Mouse (Mus musculus) gastrocnemius, postnatal 25 days (tissue): ENCODE measurements around the gene Snrpn. TPM values are rescaled to one million over a fixed set of nuclear protein-coding genes. Genes with fewer than 3 reads are reported as not detected.
"Not testable (repeated sequence)": the region's sequence is repeated elsewhere in the genome, so short reads cannot be mapped to it uniquely, and the experiment has no call there.

ENCODE experiments used
- DNase-seq: peaks from one replicate; pipeline ENCODE4 v3.0.0; 2022
- long read RNA-seq, 2 experiments: library from polyadenylated mRNA; stranded (forward); transcript quantifications; one replicate each; pipeline ENCODE4 v2.0.0; 2021
- total RNA-seq, 2 experiments: library from RNA; stranded (reverse); gene quantifications; 1 replicate in 1 of 2; 2 replicates in 1 of 2; pipeline ENCODE4 v1.2.3; 2021

Snrpn gene
- total RNA-seq, result 10 to 100 TPM; 44.1 to 50.6 TPM
- long read RNA-seq, experiment 1, transcript Snrpn-201 (10 exons, 1,932 nt), result major isoform, 116 of 134 reads
- long read RNA-seq, experiment 1, partial matches to known transcripts, result 8 of 134 reads
- long read RNA-seq, experiment 1, other reads (novel, unspliced or antisense), result 10 of 134 reads
- long read RNA-seq, experiment 2, transcript Snrpn-201 (10 exons, 1,932 nt), result major isoform, 111 of 127 reads
- long read RNA-seq, experiment 2, partial matches to known transcripts, result 2 of 127 reads
- long read RNA-seq, experiment 2, other reads (novel, unspliced or antisense), result 14 of 127 reads

- DNase-seq, result no peak
Measured at GRCm38 (mm10) chr7:60139742-60140480, at the start of gene Snrpn. TSS of gene Snrpn (minus strand) at chr7:60140219.

- DNase-seq, result no peak
Measured at GRCm38 (mm10) chr7:60170250-60171185, 30.5 kb upstream of the Snrpn start.

DNA sequence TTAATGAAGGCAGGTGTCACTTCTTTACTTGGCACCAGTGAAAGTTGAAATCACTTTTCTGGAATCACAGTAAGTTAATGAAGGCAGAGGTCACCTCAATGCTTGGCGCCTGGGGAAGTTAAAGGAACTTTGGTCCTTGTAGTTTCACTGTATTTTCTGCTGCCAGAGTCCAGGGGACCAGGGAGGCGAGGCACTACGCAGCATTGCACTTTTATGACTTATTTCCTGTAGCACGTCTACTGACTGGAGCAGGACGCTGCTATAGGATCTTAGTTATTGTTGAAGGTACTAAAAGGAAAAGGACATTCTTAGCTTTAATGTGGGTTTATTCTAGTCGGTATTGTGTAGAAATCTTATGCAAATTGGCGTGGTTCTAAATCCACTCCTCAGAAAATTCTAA lies 14.7 kb downstream of the Snrpn start:
- DNase-seq, result no peak

GRCm38 (mm10) chr7:60123086-60123624 lies 16.9 kb downstream of the Snrpn start:
- not testable (repeated sequence) for DNase-seq

DNA sequence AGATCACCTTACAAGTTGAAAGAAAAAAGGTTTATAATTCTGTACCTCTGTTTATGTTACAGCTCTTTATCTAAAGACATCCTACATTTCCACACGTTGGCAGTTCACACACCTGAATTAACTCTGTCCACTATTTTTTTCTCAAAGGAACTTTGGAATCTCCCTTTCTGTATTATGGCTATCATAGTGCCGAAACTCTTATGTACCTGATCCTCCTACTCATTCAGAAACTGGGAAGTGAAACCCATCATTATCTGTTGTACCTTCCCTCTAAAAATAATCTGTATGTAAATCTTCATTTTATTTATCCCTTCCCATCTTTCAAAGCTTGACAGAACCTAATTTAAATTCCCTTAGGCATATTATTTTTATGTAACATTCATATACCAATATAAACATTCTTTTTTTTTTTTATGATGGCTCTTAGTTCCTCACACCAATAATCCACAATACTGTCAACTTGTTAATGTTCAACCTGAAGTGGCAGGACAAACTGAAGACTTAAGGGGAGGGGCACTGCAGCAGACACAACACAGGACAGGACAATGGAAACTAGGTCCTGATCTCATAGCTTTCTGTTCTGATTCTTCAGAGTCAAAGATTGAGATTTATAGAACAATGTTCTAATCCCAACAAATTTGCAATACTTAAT lies 17.5 kb downstream of the Snrpn start:
- DNase-seq, result no peak

GRCm38 (mm10) chr7:60097154-60097859 lies 42.7 kb downstream of the Snrpn start:
- no peak for DNase-seq

GRCm38 (mm10) chr7:60076301-60076700 lies 63.7 kb downstream of the Snrpn start:
- DNase-seq, result no peak

DNA sequence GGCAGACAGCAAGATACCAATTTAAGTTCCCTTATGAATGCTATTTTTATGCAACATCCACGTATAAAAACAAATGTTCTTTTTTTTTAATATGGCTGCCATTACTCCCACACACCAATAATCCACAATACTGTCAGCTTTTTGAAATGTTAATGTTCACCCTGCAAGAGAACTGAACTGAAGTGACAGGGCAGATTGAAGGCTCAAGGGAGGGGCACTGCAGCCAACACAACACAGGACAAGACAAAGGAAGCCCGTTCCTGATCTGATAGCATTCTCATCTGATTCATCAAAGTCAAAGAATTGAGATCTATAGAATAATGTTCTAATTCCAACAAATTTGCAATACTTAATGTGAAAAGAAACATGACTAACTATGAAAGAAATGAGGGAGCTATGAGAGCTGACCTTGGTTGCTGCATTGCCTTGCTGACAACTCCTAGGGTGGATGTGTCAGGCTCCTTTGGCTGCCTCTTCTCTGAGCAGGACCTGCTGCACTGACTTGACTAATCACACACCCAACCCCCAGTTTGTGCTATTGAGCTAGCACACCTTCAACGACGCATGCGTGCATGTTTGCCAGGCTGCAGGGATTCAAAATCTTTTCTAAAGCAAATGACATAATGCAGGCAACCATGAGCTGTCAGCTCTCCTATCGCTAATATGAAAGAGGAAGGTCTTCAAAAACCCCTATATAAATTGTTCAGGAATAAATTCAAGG lies 92.4 kb downstream of the Snrpn start:
- no peak for DNase-seq

GRCm38 (mm10) chr7:60013186-60013585 lies 126.8 kb downstream of the Snrpn start:
- DNase-seq, result no peak

- DNase-seq, result no peak
Measured at GRCm38 (mm10) chr7:60007727-60008360, 132.2 kb downstream of the Snrpn start.

- no peak for DNase-seq
Measured at GRCm38 (mm10) chr7:60006262-60006661, 133.8 kb downstream of the Snrpn start.

DNA sequence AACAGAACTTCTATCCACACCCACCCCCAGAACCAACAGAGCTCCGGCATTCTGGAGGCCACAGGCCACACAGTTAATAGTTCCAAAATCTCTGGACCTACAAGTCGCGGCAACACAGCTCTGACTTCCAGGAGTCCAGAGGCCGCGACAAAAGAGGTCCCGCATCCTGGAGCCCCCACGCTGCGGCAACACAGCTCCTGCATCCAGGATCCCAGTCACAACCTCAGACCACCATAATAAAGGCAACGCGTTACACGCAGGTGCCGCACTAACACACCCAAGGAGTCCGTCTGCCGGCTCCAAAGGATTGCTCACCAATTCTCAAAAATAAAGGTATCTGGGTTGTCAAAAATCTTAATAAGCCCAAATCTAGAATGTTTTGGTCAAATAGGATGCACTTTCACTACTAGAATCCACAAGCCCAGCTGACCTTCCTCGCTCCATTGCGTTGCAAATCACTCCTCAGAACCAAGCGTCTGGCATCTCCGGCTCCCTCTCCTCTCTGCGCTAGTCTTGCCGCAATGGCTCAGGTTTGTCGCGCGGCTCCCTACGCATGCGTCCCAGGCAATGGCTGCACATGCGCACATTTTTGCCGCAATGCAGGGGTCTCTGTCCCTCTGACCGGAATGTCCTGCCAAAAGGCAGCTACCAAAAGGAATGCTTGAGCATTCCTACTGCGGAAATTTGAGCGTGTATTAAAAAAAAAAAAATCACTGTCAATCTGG lies 135.3 kb downstream of the Snrpn start, which contains the start of the genes Snurf and Gm38393:
Gene Snurf, minus strand, starts transcription at position 444 of the 725 bp plus-strand sequence.
Gene Gm38393, minus strand, starts transcription at position 459 of the 725 bp plus-strand sequence.
- DNase-seq, result peak; percentile 40

- no peak for DNase-seq
Measured at GRCm38 (mm10) chr7:60003921-60004605, 136.0 kb downstream of the Snrpn start.

- no peak for DNase-seq
Measured at GRCm38 (mm10) chr7:60003006-60003865, 136.8 kb downstream of the Snrpn start.

DNA sequence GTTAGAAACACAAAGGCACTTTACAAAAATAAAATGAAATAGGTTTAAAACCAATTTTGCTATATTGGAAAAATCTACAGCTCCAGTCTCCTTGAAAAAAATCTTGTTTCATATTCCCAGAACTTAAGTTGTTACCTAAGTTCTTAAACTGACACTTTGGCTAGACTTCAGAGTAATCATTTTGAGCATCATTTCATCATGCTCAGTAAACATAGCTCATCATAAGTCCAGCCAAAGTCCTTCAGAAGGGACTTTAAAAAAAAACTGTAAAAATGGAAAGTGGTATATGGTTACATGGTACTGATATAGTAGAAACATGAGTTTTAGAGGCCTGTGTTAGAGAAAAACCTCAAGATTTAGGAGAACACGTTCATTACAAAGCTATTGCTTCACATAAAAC lies 161.4 kb downstream of the Snrpn start:
- DNase-seq, result no peak
